Mouse (Mus musculus) left cerebral cortex, adult 2 months (tissue): ENCODE results near the gene Fam131b. TPM values are rescaled to one million over a fixed set of nuclear protein-coding genes. Genes with fewer than 3 reads are reported as not detected.
A peak's percentile ranks its signal among the peaks of the same experiment; 100 is the strongest.

Source experiments
- DNase-seq, 2 experiments: peaks; one replicate each; pipeline ENCODE4 v3.0.0; 2021 to 2022; ENCODE audit warnings: low spot score in 2 of 2, mixed read lengths in 1 of 2; ENCODE audit errors: extremely low spot score in 1 of 2
- H3K27ac ChIP-seq: fragments of 200-600 bp; 2 replicates; pipeline ENCODE4 v1.8.1; 2022
- H3K4me3 ChIP-seq: fragments of 200-600 bp; 2 replicates; pipeline ENCODE4 v1.8.1; 2022
- CTCF ChIP-seq: fragments of 200-600 bp; IDR thresholded peaks from 2 replicates; pipeline ENCODE4 v1.8.1; 2022; ENCODE audit warnings: antibody characterized with exemption, mild to moderate bottlenecking, moderate library complexity
- intact Hi-C: fragments of 180-260 bp; cut with DNase I; formaldehyde crosslinking; loops from one replicate; pipeline ENCODE4 v1.15.1; 2025
- total RNA-seq, 2 experiments: library from RNA; stranded (reverse); gene quantifications; 2 replicates each; pipeline ENCODE4 v1.2.3; 2021

The Fam131b gene
- total RNA-seq, 2 experiments from 2014 or later: 111 TPM

DNA sequence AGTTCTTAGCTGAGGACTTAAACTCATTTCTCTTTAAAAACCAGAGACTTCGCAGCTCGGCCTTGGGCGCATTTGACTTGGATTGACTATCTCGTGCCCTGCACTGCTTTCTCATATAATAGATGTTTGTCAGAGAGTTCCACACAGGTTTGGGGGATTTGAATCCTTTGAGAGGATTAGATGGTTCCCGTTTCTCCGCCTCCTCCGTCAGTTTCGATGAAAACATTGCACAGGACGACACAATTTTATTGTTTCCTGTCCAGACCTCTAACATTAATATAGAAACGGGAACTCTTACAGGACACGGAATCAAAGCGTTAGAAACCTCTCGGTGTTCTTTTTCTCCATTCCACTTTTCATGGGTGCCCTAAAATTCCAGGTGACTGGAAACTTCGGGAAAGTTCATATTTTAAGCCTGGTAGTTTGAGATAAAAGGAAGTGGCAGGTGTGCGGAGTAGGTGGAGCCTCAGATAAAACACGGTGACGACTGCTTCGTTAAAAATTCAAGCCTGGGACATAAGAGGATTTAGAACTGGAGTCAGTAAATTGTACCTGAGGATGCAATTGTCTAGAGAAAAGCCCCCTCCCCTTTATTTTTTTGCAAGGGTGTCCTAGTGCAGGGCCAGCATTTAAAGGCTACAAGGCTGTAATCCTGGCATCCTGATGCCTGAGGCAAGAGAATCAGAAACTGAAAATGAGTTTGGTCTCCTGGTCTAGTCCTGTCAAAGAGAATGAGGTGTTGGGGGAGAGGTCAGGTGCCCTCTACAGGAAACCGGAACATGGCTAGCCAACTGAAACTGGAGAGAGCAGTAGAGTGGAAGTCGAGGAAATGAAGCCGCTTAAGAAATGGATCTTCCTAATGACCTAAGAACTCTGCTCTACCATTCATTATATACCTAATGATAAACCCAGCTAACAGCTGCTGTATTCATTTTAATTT, 58.8 kb downstream of the Fam131b start:
- TF ChIP-seq CTCF: no peak
- peak overlapping the region; percentile 93 for H3K27ac ChIP-seq
- DNase-seq: no peak
- peak overlapping the region; percentile 98 for H3K4me3 ChIP-seq
- intact Hi-C loops: loop anchor here (1.0 to 5.0 kb wide), 3 partner anchors 57 to 661 kb away; partner anchors contain the start of gene Fam131b

Other genes starting within 250 kb of the Fam131b start
- gene Tas2r139, start 183.7 kb downstream of the Fam131b start, total RNA-seq: not detected
- gene Tas2r144, start 109.3 kb downstream of the Fam131b start, total RNA-seq: not detected
- gene Gstk1, start 78.7 kb downstream of the Fam131b start, total RNA-seq: 10 to 100 TPM in 1 of 2 experiments, 1 to 10 TPM in 1; 9.0 to 10.0 TPM
- gene Tmem139, start 62.7 kb downstream of the Fam131b start, total RNA-seq: not detected
- gene Casp2, start 59.7 kb downstream of the Fam131b start, total RNA-seq: 10 to 100 TPM; 19.7 to 28.1 TPM
- 1 to 10 TPM; 5.3 to 6.4 TPM for gene Clcn1, start 38.0 kb downstream of the Fam131b start, total RNA-seq
- 10 to 100 TPM; 47.6 to 47.8 TPM for gene Zyx, start 25.0 kb upstream of the Fam131b start, total RNA-seq
- gene Epha1, start 48.6 kb upstream of the Fam131b start, total RNA-seq: under 1 TPM; 0.12 to 0.29 TPM
- gene Tas2r143, start 75.6 kb upstream of the Fam131b start, total RNA-seq: not detected
- gene Tas2r135, start 80.8 kb upstream of the Fam131b start, total RNA-seq: not detected
- not detected for gene Tas2r126, start 109.9 kb upstream of the Fam131b start, total RNA-seq
- not detected for gene Olfr458, start 140.6 kb upstream of the Fam131b start, total RNA-seq
- not detected for gene Olfr457, start 151.7 kb upstream of the Fam131b start, total RNA-seq
- not detected for gene Olfr456, start 162.6 kb upstream of the Fam131b start, total RNA-seq
- gene Olfr455, start 222.9 kb upstream of the Fam131b start, total RNA-seq: not detected